Mouse (Mus musculus): Measurements from ENCODE around the gene Rrp12. TPM values are rescaled to one million over a fixed set of nuclear protein-coding genes. Genes with fewer than 3 reads are reported as not detected.

Gene Rrp12
- total RNA-seq, 2 experiments from 2014 or later, result 39.2 to 42.1 TPM

Other genes with a start within 250 kb of the Rrp12 start
- gene Slit1, start 152.5 kb downstream of the Rrp12 start, total RNA-seq (2021), result 10 to 100 TPM; 40.9 to 55.5 TPM
- gene Arhgap19, start 94.1 kb downstream of the Rrp12 start, total RNA-seq (2021), result 1 to 10 TPM; 3.0 TPM
- 10 to 100 TPM; 11.2 to 14.7 TPM for gene Frat1, start 66.2 kb downstream of the Rrp12 start, total RNA-seq (2021)
- 10 to 100 TPM; 10.5 to 10.6 TPM for gene Frat2, start 48.0 kb downstream of the Rrp12 start, total RNA-seq (2021)
- gene Pgam1, start 15.8 kb upstream of the Rrp12 start, total RNA-seq (2021), result 100 to 1,000 TPM; 601 to 606 TPM
- 10 to 100 TPM; 21.9 to 27.2 TPM for gene Exosc1, start 37.2 kb upstream of the Rrp12 start, total RNA-seq (2021)
- gene Zdhhc16, start 37.3 kb upstream of the Rrp12 start, total RNA-seq (2021), result 10 to 100 TPM; 54.9 to 60.4 TPM
- gene Mms19, start 85.0 kb upstream of the Rrp12 start, total RNA-seq (2021), result 10 to 100 TPM; 26.7 to 35.6 TPM
- 10 to 100 TPM; 11.2 to 12.8 TPM for gene Ubtd1, start 85.6 kb upstream of the Rrp12 start, total RNA-seq (2021)
- gene Ankrd2, start 139.8 kb upstream of the Rrp12 start, total RNA-seq (2021), result under 1 TPM in 1 of 2 experiments, not detected in 1; 0.32 TPM
- gene Hoga1, start 149.4 kb upstream of the Rrp12 start, total RNA-seq (2021), result 1 to 10 TPM; 4.2 to 5.6 TPM
- gene 4933411K16Rik, start 156.1 kb upstream of the Rrp12 start, total RNA-seq (2021), result under 1 TPM; 0.57 to 0.68 TPM
- 10 to 100 TPM; 65.3 to 66.9 TPM for gene Morn4, start 190.2 kb upstream of the Rrp12 start, total RNA-seq (2021)
- 10 to 100 TPM; 52.3 to 54.5 TPM for gene Pi4k2a, start 194.3 kb upstream of the Rrp12 start, total RNA-seq (2021)
- 10 to 100 TPM; 28.8 to 29.0 TPM for gene Avpi1, start 232.9 kb upstream of the Rrp12 start, total RNA-seq (2021)

Data from left cerebral cortex, postnatal 14 days (tissue).